Mouse (Mus musculus) liver, embryonic 14.5 days (tissue): Measurements from ENCODE around the gene Dlgap4.

Experiments
- CTCF ChIP-seq: IDR thresholded peaks from 2 replicates; pipeline ENCODE4 v1.5.1; 2016; ENCODE audit warnings: antibody characterized with exemption, low read depth, control low read depth
- EP300 ChIP-seq: IDR thresholded peaks from 2 replicates; pipeline ENCODE4 v1.6.1; 2016; ENCODE audit warnings: antibody characterized with exemption, low read depth

- TF ChIP-seq CTCF, result no peak
- no peak for TF ChIP-seq EP300
Observed at GRCm38 (mm10) chr2:156652841-156653240, 39.3 kb downstream of the Dlgap4 start.
